Mouse (Mus musculus): Measurements from ENCODE around the gene Ddx47.

Ddx47 gene

DNA sequence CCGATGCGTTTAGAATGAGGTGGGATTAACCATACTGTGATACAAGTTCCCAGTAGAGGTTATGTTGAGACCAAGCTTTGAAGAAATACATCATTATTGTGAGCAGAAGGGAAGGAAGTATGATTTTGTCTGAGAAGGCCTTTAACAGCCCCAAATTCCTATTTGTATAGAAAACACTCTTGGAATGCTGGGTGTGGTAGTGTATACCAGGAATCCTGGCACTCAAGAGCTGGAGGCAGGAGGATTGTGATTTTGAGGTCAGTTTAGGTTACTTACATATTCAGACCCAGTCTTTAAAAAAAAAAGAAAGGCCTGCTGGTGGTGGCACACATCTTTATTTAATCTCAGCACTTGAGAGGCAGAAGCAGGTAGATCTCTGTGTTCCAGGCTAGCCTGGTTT lies 58.9 kb downstream of the Ddx47 start:
- DNase-seq (ENCODE audit: low spot score), result no peak
